Mouse (Mus musculus) olfactory bulb, adult 2 months (tissue): ENCODE data around the gene Cntnap2.
"Not testable (repeated sequence)": the region's sequence is repeated elsewhere in the genome, so short reads cannot be mapped to it uniquely, and the experiment has no call there.

Experiments
- CTCF ChIP-seq: fragments of 200-500 bp; IDR thresholded peaks from 2 replicates; pipeline ENCODE4 v1.5.1; 2012; ENCODE audit warnings: low read depth, mild to moderate bottlenecking, low read length, moderate library complexity; ENCODE audit not compliant: insufficient read depth
- POLR2A ChIP-seq: fragments of 200-500 bp; IDR thresholded peaks from 2 replicates; pipeline ENCODE4 v1.6.1; 2012; ENCODE audit warnings: mild to moderate bottlenecking, low read depth, low read length, moderate library complexity; ENCODE audit not compliant: insufficient read depth

DNA sequence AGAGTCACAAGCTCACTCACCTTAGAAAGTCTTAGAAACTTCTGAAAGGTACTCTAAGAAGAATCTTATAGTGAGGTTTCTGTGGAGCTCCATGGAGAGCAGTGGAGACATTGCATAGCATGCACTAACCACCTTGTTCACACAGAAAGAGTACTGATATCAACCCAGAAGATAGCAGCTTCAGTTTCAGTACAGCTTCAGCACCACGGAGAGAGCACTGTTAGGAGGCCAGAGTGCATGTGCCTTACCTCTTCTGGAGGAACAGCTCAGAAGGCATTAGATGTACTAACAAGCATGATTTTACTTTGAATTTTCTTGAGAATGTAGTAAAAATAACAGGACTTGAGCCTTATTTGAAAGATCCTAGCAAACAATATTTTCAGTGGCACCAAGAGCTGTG is 2074.9 kb downstream of the Cntnap2 start:
- TF ChIP-seq CTCF, POLR2A: not testable (repeated sequence)
